In the genomic region with DNA sequence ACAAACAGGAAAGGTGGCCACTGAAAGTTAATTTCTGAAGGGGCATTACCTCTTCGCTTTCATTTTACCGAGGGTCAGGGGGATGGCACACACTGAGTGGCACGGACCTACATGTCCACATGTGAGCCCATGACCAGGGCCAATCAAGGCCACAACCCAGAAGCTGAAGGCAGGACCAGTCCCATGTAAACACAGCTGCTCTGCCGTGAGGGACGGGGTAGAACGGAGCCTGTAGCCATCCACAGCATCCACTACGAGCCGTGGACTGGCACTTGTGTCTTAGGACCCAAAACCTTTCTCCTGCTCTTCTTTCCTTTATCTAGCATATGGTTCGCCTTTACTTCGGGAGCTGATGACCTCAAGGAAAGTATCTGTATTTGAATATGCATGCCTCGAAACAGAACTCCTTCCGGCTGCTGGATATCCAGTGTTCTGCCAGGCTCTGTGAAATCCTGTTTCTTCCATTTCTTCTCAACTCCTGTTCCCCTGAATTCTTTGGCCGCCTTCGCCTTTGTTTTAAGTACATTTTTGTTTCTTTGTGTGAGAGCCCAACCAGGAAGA, we compare ENCODE assay signal across 7 mouse cellular contexts.
DNase-seq lines count a peak whose midpoint lies in the region; ATAC-seq lines count a peak whose summit lies in the region.

No protein-coding gene starts in this region.

- H3K4me2 ChIP-seq in forebrain, embryonic 14.5 days (ENCODE audit: low read length) = no peak overlapping the region
- peak overlapping the region; percentile 23 for H3K4me2 ChIP-seq in liver, embryonic 13.5 days
- H3K4me2 ChIP-seq in stomach, embryonic 14.5 days (replicated peaks; ENCODE audit: low read depth, low read length) = 0 out of 2 replicates have a peak overlapping the region, but pooled peaks have one; percentile 12

- WGBS in forebrain, embryonic 14.5 days = 64% methylated on average over 14 of the region's 14 CpGs
- 66% methylated on average over 14 of the region's 14 CpGs for WGBS in liver, embryonic 13.5 days (ENCODE audit: insufficient replicate concordance)
- 61% methylated on average over 14 of the region's 14 CpGs for WGBS in stomach, embryonic 14.5 days

- H3K4me1 ChIP-seq in forebrain, embryonic 14.5 days (ENCODE audit: control insufficient read depth, insufficient read depth, low read length) = peaks cover 16% of the 10 kb centered on the region
- H3K4me1 ChIP-seq in liver, embryonic 13.5 days (replicated peaks) = peaks cover 35% of the 10 kb centered on the region
- H3K4me1 ChIP-seq in stomach, embryonic 14.5 days (ENCODE audit: control insufficient read depth, insufficient read depth, low read length) = peaks cover 25% of the 10 kb centered on the region

- ATAC-seq in forebrain, embryonic 14.5 days = no peak
- ATAC-seq in liver, embryonic 13.5 days (ENCODE audit: low read depth) = no peak
- no peak for ATAC-seq in stomach, embryonic 14.5 days (ENCODE audit: insufficient number of reproducible peaks, insufficient read depth, low FRiP score, low read depth)

- H3K27me3 ChIP-seq in forebrain, embryonic 14.5 days (replicated peaks; ENCODE audit: control insufficient read depth, insufficient read depth, low read length) = no peaks in the 10 kb centered on the region
- H3K27me3 ChIP-seq in liver, embryonic 13.5 days = no peaks in the 10 kb centered on the region
- no peaks in the 10 kb centered on the region for H3K27me3 ChIP-seq in stomach, embryonic 14.5 days (ENCODE audit: control insufficient read depth, insufficient read depth, low read length)

- DNase-seq in left cerebral cortex, postnatal 4 days = peak; percentile 19
- DNase-seq in left cerebral cortex, adult 11 months (ENCODE audit: low spot score) = no peak
- DNase-seq in forebrain, embryonic 14.5 days (ENCODE audit: low spot score) = no peak
- DNase-seq in liver, embryonic 13.5 days = no peak
- no peak for DNase-seq in right cerebral cortex, postnatal 36 days (ENCODE audit: low spot score in 2 of 2)
- DNase-seq in urinary bladder, postnatal 14 days (ENCODE audit: low spot score) = no peak

- H3K9me3 ChIP-seq in forebrain, embryonic 14.5 days (replicated peaks; ENCODE audit: control insufficient read depth, low read length) = no peaks in the 10 kb centered on the region
- H3K9me3 ChIP-seq in liver, embryonic 13.5 days (replicated peaks) = no peaks in the 10 kb centered on the region
- no peaks in the 10 kb centered on the region for H3K9me3 ChIP-seq in stomach, embryonic 14.5 days (ENCODE audit: control insufficient read depth, low read depth, low read length)

- intact Hi-C loops in left cerebral cortex, postnatal 4 days (cut with DNase I) = loop anchor here (10.0 kb wide), 1 partner anchor 104 kb away; the partner anchor contains the start of gene Klf3

- peak overlapping the region; percentile 80 for H3K27ac ChIP-seq in forebrain, embryonic 14.5 days (ENCODE audit: low read depth, low read length)
- peak overlapping the region; percentile 8 for H3K27ac ChIP-seq in liver, embryonic 13.5 days
- H3K27ac ChIP-seq in stomach, embryonic 14.5 days (ENCODE audit: low read length) = peak overlapping the region; percentile 84; the same call in 1 of the 2 replicates

- H3K36me3 ChIP-seq in forebrain, embryonic 14.5 days (ENCODE audit: control insufficient read depth, insufficient read depth, low read length) = no peaks in the 10 kb centered on the region
- no peaks in the 10 kb centered on the region for H3K36me3 ChIP-seq in liver, embryonic 13.5 days
- H3K36me3 ChIP-seq in stomach, embryonic 14.5 days (ENCODE audit: control insufficient read depth, insufficient read depth, low read length) = no peaks in the 10 kb centered on the region

- peak overlapping the region; percentile 25; the same call in 1 of the 2 replicates for H3K9ac ChIP-seq in forebrain, embryonic 14.5 days (ENCODE audit: low read length)
- peak overlapping the region; percentile 27; the same call in 1 of the 2 replicates for H3K9ac ChIP-seq in liver, embryonic 13.5 days
- H3K9ac ChIP-seq in stomach, embryonic 14.5 days (replicated peaks; ENCODE audit: low read depth, low read length) = no peak overlapping the region

- H3K4me3 ChIP-seq in forebrain, embryonic 14.5 days (ENCODE audit: low read depth, low read length) = no peak overlapping the region
- no peak overlapping the region for H3K4me3 ChIP-seq in liver, embryonic 13.5 days (replicated peaks)
- H3K4me3 ChIP-seq in stomach, embryonic 14.5 days (ENCODE audit: low read depth, low read length) = no peak overlapping the region

Comparison
In these comparisons a context has a peak if more than half of its experiments do, and no peak if none do; other contexts are left out.
1. H3K27ac ChIP-seq: peak in every context shown above with its lines; median percentile 84 in stomach, embryonic 14.5 days; 80 in forebrain, embryonic 14.5 days; 8 in liver, embryonic 13.5 days.